Mouse (Mus musculus): ENCODE results near the gene Plau. TPM values are rescaled to one million over a fixed set of nuclear protein-coding genes. Genes with fewer than 3 reads are reported as not detected.

The Plau gene
- 0.57 TPM in 1 of 2 replicates, not detected in the other for polyA plus RNA-seq (2012; ENCODE audit: low replicate concordance)

GRCm38 (mm10) chr14:20836171-20836904 is at the start of gene Plau:
Gene Plau, plus strand, starts transcription at chr14:20836660.

GRCm38 (mm10) chr14:20793758-20794531 is 42.5 kb upstream of the Plau start, which contains the start of gene Camk2g:
Gene Camk2g, minus strand, starts transcription at chr14:20794088.

Other genes starting within 250 kb of the Plau start
- 0.27 and 0.85 TPM in 2 replicates for gene Usp54, start 195.6 kb upstream of the Plau start, polyA plus RNA-seq (2012; ENCODE audit: low replicate concordance)
- not detected in 2 replicates for gene Myoz1, start 180.1 kb upstream of the Plau start, polyA plus RNA-seq (2012; ENCODE audit: low replicate concordance)
- gene Synpo2l, start 168.3 kb upstream of the Plau start, polyA plus RNA-seq (2012; ENCODE audit: low replicate concordance) = 0.11 and 0.42 TPM in 2 replicates
- gene Sec24c, start 162.4 kb upstream of the Plau start, polyA plus RNA-seq (2012; ENCODE audit: low replicate concordance) = 105 and 334 TPM in 2 replicates
- gene Fut11, start 141.7 kb upstream of the Plau start, polyA plus RNA-seq (2012; ENCODE audit: low replicate concordance) = 13.0 and 18.6 TPM in 2 replicates
- 3.3 and 7.9 TPM in 2 replicates for gene Chchd1, start 133.7 kb upstream of the Plau start, polyA plus RNA-seq (2012; ENCODE audit: low replicate concordance)
- 85.3 and 88.8 TPM in 2 replicates for gene Zswim8, start 129.1 kb upstream of the Plau start, polyA plus RNA-seq (2012; ENCODE audit: low replicate concordance)
- 17.4 and 31.6 TPM in 2 replicates for gene Ndst2, start 102.1 kb upstream of the Plau start, polyA plus RNA-seq (2012; ENCODE audit: low replicate concordance)
- 11.7 and 23.0 TPM in 2 replicates for gene Camk2g, start 42.6 kb upstream of the Plau start, polyA plus RNA-seq (2012; ENCODE audit: low replicate concordance)
- gene Vcl, start 92.7 kb downstream of the Plau start, polyA plus RNA-seq (2012; ENCODE audit: low replicate concordance) = 2.8 and 42.6 TPM in 2 replicates
- 2.6 and 8.1 TPM in 2 replicates for gene Ap3m1, start 215.8 kb downstream of the Plau start, polyA plus RNA-seq (2012; ENCODE audit: low replicate concordance)
- gene Adk, start 215.9 kb downstream of the Plau start, polyA plus RNA-seq (2012; ENCODE audit: low replicate concordance) = 2.2 and 2.7 TPM in 2 replicates

All from leukemia stem cell, adult 10-12 weeks (primary cell).